Mouse (Mus musculus) urinary bladder, postnatal 10 days (tissue): ENCODE measurements at regions not wholly inside any gene's neighbourhood (a gene's known extent, or its start where the extent isn't known, plus 50 kb on each side); places are given as distances from the start of the nearest gene placed in this dataset.
A peak's percentile ranks its signal among the peaks of the same experiment; 100 is the strongest.
"Not testable (repeated sequence)": the region's sequence is repeated elsewhere in the genome, so short reads cannot be mapped to it uniquely, and the experiment has no call there.

Experiments used
- DNase-seq: peaks from one replicate; pipeline ENCODE4 v3.0.0; 2022; ENCODE audit warnings: low spot score

DNA sequence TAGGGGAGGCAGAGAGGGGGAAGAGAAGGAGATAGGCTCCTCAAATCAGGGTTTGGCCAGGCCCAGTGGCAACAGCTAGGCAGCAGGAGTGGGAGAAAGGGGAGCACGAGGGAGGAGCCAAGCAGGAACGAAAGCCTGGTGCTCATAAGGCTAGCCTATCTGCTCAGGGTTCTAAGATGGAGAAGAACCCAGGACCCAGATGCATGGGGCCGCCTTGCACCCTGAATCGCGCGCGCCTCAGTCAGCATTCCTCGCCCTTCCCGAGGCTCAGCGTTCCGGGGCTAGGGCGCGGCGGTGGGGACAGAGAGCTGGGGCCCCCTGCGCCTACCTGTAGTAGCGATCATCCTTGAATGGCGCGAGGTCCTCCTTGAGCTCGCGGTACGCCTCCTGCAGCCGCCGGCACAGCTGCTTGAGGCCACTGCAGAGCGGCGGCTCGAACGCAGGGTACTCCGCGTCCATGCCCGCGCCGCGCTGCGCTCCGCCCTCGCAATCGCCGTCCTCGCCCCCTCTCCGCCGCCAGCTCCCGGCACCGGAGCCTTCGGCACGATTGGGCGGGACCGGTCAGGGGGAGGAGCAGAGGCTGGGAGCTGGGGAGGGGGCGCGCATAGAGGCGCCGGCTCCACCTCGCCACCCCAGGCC is 60.1 kb downstream of the Dynlt1b start:
- not testable (repeated sequence) for DNase-seq

DNA sequence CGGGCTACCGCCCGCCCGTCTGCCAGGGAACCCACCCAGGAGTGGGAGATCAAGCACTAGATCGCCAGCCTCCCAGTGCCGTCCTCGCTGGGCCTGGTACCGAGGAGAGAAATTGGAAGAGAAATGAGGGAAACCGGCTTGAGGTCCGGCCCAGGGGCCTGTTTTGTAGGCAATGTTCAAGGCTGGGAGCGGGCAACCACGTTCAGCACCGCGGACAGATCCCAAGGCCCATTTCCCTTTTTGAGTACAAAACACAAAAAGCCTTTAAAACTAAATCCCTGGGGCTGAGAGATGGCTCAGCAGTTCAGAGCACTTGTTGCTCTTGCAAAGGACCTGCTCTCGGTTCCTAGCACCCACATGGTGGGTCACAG is 60.6 kb downstream of the Dynlt1b start:
- not testable (repeated sequence) for DNase-seq

DNA sequence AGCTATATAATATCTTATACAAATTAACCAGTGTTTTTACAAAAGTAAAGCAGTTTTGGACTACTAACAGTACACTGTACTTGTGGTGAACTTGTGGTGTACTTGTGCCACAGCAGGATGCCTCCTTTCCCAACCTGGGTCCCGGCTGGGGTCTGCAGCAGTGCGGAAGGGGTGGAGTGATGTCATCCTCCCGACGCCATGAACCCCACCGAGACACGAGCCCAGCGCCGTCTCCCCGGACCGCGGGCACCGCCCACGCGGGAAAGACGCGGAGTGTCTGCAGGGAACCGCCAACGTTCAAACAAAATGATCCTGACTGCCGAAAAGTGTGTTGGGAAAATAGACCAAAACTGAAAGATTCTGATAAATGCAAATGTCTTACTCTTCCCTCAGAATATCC is 62.6 kb downstream of the Dynlt1b start:
- not testable (repeated sequence) for DNase-seq

DNA sequence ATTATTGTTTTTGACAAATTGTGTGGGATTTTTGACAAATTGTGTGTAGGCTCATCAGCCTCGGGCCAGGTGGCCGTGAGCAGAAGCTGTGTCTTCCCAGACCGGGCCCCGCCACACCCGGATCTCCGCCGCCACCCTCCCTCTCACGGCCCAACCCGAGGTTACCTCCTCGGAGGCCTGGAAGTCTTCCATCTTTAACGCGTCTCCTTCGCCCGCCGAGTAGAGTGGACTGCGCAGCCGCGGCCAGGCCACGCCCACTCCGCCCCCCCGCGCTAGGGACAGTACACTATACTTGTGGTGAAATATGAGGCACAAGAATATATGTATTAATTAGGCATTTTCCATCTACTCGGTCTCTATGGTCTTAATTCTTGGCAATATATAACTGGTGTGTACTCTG is 63.0 kb downstream of the Dynlt1b start:
- peak; percentile 32 for DNase-seq

DNA sequence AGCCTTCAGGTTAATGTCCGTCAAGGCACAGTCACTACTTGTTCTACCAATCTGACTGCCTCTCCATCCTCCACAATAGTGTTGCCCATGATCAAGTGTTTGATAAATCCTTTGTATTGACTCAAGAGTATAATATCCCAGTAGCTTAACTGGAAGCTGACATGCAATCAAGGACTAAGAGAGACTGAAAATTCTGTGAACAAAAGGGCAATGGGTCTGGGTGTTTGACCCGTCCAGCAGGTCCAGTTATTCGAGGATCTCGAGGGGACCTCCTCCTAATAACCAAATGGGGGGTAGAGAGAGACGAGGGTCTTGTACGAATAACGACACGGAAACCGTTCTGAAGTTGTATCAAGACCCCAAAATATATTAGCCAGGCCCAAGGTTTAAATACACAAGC is 66.6 kb downstream of the Dynlt1b start:
- not testable (repeated sequence) for DNase-seq

DNA sequence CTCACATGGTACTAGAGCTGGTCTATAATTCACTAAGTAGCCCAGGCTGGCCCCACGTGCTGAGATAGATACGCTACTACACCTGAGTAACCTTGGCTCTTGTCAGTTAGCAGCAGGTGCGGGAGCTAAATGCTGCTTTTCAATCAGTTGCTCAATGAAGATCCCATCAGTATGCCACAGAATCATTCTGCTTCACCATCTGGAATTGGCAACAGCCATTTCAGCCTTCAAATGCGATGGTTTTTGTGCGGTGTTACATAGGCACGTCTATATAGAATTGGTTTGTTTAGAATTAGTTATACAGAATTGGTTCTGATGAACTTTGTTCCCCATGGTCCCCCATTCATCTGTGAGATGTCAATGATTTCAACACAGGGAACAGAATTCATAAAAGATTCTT is 72.8 kb downstream of the Dynlt1b start:
- not testable (repeated sequence) for DNase-seq

DNA sequence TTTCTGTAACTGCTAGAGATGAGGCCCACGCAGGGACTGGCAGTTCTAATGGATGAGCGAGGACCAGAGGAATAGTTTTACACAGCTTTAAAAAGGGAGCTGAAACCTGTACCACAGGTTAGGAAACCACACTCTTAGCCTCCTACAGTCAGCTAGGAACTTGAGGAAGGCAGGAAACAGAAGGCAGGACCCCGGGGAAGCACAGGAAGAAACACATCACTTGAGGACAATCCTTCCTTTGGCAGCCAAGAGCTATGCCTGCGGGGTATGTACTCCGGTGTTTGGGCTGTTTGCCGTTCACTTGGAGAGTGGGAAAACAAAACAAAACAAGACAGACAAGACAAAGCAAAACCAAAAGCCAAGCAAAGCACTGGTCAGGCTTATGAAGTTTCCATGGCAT is 76.0 kb downstream of the Dynlt1b start:
- not testable (repeated sequence) for DNase-seq

DNA sequence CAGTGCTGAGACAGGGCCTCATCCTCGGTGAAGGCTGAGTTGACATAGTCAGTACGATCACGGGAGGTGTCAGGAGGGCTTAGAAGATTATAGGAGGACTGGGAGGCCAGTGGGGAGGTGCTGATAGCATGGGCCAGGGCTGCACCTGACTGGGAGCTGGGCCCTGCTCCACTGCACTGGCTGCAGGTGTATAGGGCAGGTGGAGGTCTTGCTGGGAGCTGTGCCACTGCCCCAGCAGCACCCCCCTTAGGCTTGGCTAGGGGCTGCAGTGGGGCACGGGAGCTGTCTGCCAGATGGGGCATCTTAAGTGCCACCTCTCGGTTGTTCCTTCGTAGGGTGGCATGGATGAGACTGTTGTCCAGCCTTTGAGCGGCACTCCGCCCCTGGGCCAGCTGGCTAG is 85.2 kb downstream of the Dynlt1b start:
- DNase-seq, result not testable (repeated sequence)

DNA sequence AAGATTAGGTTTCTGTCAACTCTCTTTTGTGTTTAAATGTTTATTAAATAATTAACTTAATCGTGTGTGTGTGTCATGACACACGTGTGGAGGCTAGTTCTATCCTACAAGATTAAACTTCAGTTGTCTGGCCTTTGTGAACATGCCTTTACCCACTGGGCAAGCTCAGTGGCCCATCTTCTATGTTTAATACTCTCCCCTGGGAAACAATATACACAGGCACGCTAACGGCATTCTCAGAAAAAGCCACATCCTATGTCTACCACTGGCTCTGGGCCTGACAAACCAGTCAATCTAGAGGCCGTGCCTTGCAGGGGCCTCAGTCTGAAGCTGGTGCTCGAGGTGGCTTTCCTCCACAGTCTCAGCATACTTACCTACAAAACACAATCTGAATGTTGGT is 82.4 kb upstream of the Dynlt1c start:
- not testable (repeated sequence) for DNase-seq

DNA sequence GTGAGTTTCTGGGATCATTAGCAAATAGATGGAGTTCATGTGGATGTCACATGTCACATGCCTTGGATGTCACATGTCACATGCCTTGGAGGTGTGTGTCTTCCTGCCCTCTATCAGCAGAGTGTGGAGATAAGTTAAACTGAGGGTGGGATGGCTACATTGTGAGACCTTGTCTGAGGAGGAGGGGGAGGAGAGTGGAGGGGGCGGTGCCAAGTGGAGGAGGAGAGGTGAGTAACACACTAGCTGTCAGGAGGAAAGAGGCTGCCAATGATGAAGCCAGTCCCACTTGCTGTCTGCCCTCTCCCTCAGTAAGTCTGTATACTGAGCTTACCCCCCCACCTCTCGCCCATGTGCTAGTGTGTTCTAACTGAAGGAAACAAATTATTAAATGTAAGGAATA is 81.5 kb upstream of the Dynlt1c start:
- DNase-seq, result not testable (repeated sequence)

DNA sequence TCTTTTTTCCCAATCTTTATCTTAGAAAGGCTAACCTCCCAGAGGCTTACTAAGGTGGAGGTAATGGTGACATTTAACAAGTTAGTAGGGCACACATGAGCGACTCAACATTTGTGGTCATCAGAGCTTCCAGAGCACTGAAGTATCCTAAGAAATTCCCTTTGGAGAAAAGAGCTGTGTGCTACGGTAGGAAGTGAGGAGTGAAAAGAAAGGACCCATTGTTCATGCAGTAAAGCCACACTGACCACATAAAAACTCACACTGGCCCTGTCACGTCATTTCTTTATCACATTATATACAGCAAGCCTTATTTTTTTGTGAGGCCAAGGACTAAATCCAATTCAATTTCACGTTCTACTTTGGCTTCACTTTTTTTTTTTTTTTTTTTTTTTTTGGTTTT is 80.7 kb upstream of the Dynlt1c start:
- not testable (repeated sequence) for DNase-seq

DNA sequence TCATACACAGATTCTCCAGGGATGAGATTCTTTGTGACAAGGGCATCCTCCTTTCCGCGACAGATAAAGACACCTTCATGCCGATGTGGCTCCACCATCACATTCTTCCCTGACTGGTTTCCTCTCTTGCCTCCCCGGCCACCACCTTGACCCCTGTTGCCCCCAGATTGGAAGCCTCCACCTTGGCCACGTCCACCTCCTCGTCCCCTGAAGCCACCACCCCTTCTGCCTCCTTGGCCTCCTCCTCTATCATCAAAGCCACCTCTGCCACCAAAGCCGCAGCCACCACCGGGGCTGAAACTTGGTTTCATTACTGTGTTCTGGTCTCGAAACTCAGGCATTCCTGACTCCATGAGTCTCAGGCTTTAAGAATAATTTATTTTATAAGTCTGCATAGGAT is 79.3 kb upstream of the Dynlt1c start:
- peak; percentile 9 for DNase-seq

DNA sequence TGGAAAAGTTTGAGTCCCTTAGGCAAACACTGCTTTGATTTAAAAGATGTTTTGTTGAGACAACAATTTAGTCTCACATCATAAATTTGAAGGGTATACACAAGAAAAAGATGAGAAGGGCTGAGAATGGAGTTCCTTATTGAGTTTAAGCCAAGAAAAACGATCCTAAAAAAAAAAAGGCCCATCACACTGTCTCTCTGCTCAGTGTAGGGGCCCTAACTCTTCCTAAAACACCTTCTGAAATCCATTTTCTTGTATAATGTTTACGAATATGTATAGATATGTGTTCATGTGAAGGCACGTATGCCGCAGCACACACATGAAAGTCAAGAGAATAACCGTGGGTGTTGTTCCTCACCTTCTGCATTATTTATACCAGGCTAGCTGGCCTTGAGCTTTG is 62.7 kb upstream of the Dynlt1c start:
- DNase-seq, result not testable (repeated sequence)

DNA sequence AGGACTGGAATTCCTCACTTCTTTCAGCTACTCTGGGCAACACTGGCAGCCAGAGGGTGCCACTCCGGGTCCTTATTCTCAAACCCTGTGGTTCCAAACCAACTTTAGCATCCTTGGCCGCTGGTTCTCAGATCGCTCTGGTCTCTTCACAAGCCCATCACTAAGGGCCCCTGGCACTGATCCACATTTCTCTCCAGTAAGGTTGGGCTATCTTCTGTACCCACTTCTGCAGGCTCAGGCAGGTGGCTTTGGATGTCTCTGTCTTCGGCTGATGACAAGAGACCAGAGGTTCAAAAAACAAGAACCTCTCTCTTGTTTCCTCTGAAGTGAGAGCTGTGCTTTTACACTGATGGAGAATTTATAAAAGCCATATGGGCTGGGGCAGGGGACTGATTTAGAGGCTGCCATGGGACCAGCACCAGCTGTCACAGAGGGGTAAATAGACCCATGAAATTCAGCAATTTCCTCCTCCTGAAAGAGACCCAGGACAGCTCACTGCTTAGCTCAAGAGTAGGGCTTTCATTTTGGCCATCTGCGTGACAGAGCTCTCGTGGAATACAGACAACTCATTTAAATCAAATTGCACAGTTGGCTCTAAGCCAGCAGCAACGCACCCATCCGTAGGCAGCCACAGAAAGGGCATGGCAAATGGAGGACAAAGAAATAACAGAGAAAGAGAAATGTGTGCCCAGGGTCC is 54.3 kb upstream of the Dynlt1c start:
- not testable (repeated sequence) for DNase-seq

DNA sequence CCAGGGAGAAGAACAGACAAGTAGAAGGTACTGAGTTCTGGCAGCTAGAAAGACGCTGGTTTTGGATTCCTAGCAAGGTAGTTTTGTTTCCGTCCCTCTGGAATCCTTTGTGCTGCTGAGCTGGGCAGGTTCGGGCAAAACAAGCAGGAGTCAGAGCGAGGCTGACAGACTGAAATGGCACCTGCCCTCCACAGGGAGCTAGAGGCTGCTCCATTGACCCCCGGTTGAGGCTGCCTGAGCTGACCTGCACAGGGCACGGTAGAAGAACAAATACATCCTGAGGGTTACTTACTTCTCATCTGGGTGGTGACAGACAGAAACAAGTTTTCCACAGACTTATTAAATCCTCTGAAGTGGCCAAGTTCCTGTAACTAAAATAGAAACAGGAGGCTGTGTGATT is 53.5 kb upstream of the Dynlt1c start:
- not testable (repeated sequence) for DNase-seq
